Mouse (Mus musculus): ENCODE measurements around the gene Gpr162. TPM values are rescaled to one million over a fixed set of nuclear protein-coding genes. Genes with fewer than 3 reads are reported as not detected.
A peak's percentile ranks its signal among the peaks of the same experiment; 100 is the strongest.

Gpr162 gene
- total RNA-seq (2021), result 100 to 1,000 TPM; 231 to 248 TPM
- long read RNA-seq, experiment 1, transcript Gpr162-201 (5 exons, 2,676 nt), result major isoform, 120 of 201 reads
- long read RNA-seq, experiment 1, partial matches to known transcripts, result 34 of 201 reads
- long read RNA-seq, experiment 1, other reads (novel, unspliced or antisense), result 43 of 201 reads
- long read RNA-seq, experiment 2, transcript Gpr162-201 (5 exons, 2,676 nt), result major isoform, 77 of 125 reads
- long read RNA-seq, experiment 2, partial matches to known transcripts, result 26 of 125 reads
- long read RNA-seq, experiment 2, other reads (novel, unspliced or antisense), result 18 of 125 reads

- intact Hi-C loops (cut with DNase I), result loop anchor here (1.0 kb wide), 2 partner anchors 41 to 54 kb away; no protein-coding TSS in a partner anchor
- Histone ChIP-seq H3K27ac (peak within 1 kb of the TSS; percentile 99), H3K4me3 (peak within 1 kb of the TSS; percentile 60)
- TF ChIP-seq CTCF (IDR thresholded peaks at IDR 0.05), result peak; percentile 32
- DNase-seq (ENCODE audit: extremely low spot score in 1 of 2, low spot score in 2 of 2), result peak; percentile 71 to 75
Measured at GRCm38 (mm10) chr6:124863658-124864298, at the start of gene Gpr162. Gene Gpr162, minus strand, starts transcription at chr6:124863983.

GRCm38 (mm10) chr6:124913214-124913613, 49.4 kb upstream of the Gpr162 start:
- TF ChIP-seq CTCF (IDR thresholded peaks at IDR 0.05), result no peak
- intact Hi-C loops (cut with DNase I), result no loop called here
- 0 out of 2 replicates have a peak overlapping the region, but pooled peaks have one; percentile 15 for H3K27ac ChIP-seq

GRCm38 (mm10) chr6:124911533-124912218, 47.9 kb upstream of the Gpr162 start, which contains the start of gene Lag3:
Gene Lag3, minus strand, starts transcription at chr6:124911705.
- no peak for TF ChIP-seq CTCF (IDR thresholded peaks at IDR 0.05)
- intact Hi-C loops (cut with DNase I), result no loop called here
- DNase-seq (ENCODE audit: extremely low spot score in 1 of 2, low spot score in 2 of 2), result no peak

More at GRCm38 (mm10) chr6:124913214-124913613, 49.4 kb upstream of the Gpr162 start:
- DNase-seq (ENCODE audit: extremely low spot score in 1 of 2, low spot score in 2 of 2), result no peak
- H3K4me3 ChIP-seq, result no peak overlapping the region

GRCm38 (mm10) chr6:124910032-124910431, 46.2 kb upstream of the Gpr162 start:
- H3K27ac ChIP-seq, result no peak overlapping the region
- intact Hi-C loops (cut with DNase I), result no loop called here
- no peak for DNase-seq (ENCODE audit: extremely low spot score in 1 of 2, low spot score in 2 of 2)
- H3K4me3 ChIP-seq, result no peak overlapping the region; the same call in 1 of the 2 replicates
- TF ChIP-seq CTCF (IDR thresholded peaks at IDR 0.05), result no peak

More at GRCm38 (mm10) chr6:124911533-124912218, 47.9 kb upstream of the Gpr162 start, which contains the start of gene Lag3:
- no peak within 1 kb of the TSS for H3K27ac ChIP-seq
- H3K4me3 ChIP-seq, result no peak within 1 kb of the TSS

GRCm38 (mm10) chr6:124907767-124908166, 44.0 kb upstream of the Gpr162 start:
- Histone ChIP-seq H3K27ac (no peak overlapping the region), H3K4me3 (no peak overlapping the region)
- intact Hi-C loops (cut with DNase I), result no loop called here
- no peak for TF ChIP-seq CTCF (IDR thresholded peaks at IDR 0.05)
- no peak for DNase-seq (ENCODE audit: extremely low spot score in 1 of 2, low spot score in 2 of 2)

- peak overlapping the region; percentile 48 for H3K4me3 ChIP-seq
- intact Hi-C loops (cut with DNase I), result loop anchor here (1.0 to 5.0 kb wide), 4 partner anchors 12 to 177 kb away; no protein-coding TSS in a partner anchor
- DNase-seq (ENCODE audit: extremely low spot score in 1 of 2, low spot score in 2 of 2), result no peak
Measured at GRCm38 (mm10) chr6:124904991-124905860, 41.4 kb upstream of the Gpr162 start.

GRCm38 (mm10) chr6:124904161-124904981, 40.6 kb upstream of the Gpr162 start:
- Histone ChIP-seq H3K27ac (peak overlapping the region; percentile 97), H3K4me3 (peak overlapping the region; percentile 48)
- peak; percentile 68 to 76 for DNase-seq (ENCODE audit: extremely low spot score in 1 of 2, low spot score in 2 of 2)
- peak; percentile 61 for TF ChIP-seq CTCF (IDR thresholded peaks at IDR 0.05)
- intact Hi-C loops (cut with DNase I), result loop anchor here (1.0 to 5.0 kb wide), 4 partner anchors 13 to 178 kb away; no protein-coding TSS in a partner anchor

More at GRCm38 (mm10) chr6:124904991-124905860, 41.4 kb upstream of the Gpr162 start:
- H3K27ac ChIP-seq, result peak overlapping the region; percentile 97
- no peak for TF ChIP-seq CTCF (IDR thresholded peaks at IDR 0.05)

DNA sequence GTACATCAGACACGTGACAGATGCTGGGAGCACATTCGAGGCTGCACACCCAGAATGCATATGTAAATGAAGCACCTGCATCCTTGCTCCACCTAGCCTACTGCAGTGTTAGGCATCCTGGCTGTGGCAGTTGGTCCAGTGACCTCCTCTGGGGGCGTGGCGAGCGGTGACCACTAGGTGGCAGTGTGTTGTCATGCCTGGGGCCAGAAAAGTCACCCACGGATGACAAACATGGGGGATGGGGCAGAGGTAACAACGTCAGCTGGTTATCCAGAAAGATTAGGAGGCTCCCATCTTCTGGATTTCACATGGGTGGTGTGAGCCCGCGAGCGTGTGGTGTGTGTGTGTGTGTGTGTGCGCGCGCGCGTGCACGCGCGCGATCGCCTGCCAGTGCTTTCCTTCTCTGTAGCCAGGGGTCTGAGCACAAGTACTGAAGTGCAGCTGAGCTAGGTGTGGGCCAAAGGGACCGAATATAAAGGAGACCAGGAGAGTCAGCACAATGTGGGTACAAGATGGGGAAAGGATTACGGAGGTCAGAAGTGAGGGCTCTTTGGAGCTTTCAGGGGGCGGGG, 39.9 kb upstream of the Gpr162 start:
- peak; percentile 89 to 92 for DNase-seq (ENCODE audit: extremely low spot score in 1 of 2, low spot score in 2 of 2)
- H3K27ac ChIP-seq, result peak overlapping the region; percentile 97
- intact Hi-C loops (cut with DNase I), result loop anchor here (1.0 to 5.0 kb wide), 5 partner anchors 14 to 179 kb away; no protein-coding TSS in a partner anchor
- peak overlapping the region; percentile 48 for H3K4me3 ChIP-seq
- TF ChIP-seq CTCF (IDR thresholded peaks at IDR 0.05), result peak; percentile 91

DNA sequence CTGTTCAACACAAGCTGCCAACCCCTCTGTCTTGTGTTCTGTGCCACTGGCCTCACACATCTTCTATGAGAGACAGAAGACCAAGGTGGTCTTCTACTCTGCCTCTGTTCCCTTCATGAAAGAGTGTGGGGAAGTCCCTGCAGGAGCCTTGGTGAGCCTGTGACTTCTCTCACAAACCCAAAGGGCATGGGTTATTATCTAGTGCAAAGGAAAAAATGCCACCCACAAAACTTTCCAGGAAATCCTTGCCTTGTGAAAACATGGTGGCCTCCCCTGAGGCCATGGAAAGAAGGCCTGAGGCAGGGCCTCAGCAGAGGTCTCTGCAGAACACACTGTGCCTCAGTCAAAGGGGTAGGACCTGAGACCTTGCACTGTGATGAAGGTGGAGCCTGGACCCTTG, 38.1 kb upstream of the Gpr162 start:
- DNase-seq (ENCODE audit: extremely low spot score in 1 of 2, low spot score in 2 of 2), result no peak
- H3K27ac ChIP-seq, result no peak overlapping the region
- intact Hi-C loops (cut with DNase I), result loop anchor here (5.0 kb wide), 1 partner anchor 180 kb away; no protein-coding TSS in a partner anchor
- no peak for TF ChIP-seq CTCF (IDR thresholded peaks at IDR 0.05)
- H3K4me3 ChIP-seq, result no peak overlapping the region
